Mouse (Mus musculus) NIH3T3 (cell line): ENCODE data around the gene Rnase4.

Experiments
- DNase-seq: peaks from one replicate; pipeline ENCODE4 v3.0.0-alpha.2; 2012; ENCODE audit warnings: low read depth

The Rnase4 gene

GRCm38 (mm10) chr14:51129624-51129975 is 38.7 kb downstream of the Rnase4 start:
- DNase-seq: no peak

GRCm38 (mm10) chr14:51130315-51130940 is 39.6 kb downstream of the Rnase4 start:
- no peak for DNase-seq

GRCm38 (mm10) chr14:51131086-51131815 is 40.4 kb downstream of the Rnase4 start:
- no peak for DNase-seq

GRCm38 (mm10) chr14:51132372-51132771 is 41.5 kb downstream of the Rnase4 start:
- no peak for DNase-seq

DNA sequence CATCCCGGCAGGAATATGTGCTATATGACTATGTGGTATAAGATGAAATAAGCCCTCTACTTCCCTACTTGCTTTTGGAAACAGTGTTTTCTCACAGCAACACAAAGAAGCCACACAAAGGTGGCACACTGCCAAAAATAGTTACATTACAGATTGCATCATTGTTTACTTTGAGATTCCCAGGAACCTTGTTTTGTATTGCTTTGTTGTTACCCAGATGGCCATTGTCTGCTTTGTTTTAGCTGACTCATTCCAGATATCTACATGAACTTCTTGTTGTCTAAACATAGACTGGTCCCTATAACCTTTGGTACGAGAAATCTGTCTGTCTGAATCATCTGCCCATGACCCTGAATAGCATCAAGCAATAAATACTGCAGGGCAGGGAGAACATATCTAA is 49.5 kb downstream of the Rnase4 start:
- peak; percentile 9 for DNase-seq

GRCm38 (mm10) chr14:51142119-51142518 is 51.2 kb downstream of the Rnase4 start:
- no peak for DNase-seq

GRCm38 (mm10) chr14:51142568-51142967 is 51.7 kb downstream of the Rnase4 start:
- DNase-seq: no peak

- DNase-seq: peak; percentile 24
Measured at GRCm38 (mm10) chr14:51143287-51143686, 52.4 kb downstream of the Rnase4 start.

- no peak for DNase-seq
Measured at GRCm38 (mm10) chr14:51143937-51144336, 53.1 kb downstream of the Rnase4 start.

DNA sequence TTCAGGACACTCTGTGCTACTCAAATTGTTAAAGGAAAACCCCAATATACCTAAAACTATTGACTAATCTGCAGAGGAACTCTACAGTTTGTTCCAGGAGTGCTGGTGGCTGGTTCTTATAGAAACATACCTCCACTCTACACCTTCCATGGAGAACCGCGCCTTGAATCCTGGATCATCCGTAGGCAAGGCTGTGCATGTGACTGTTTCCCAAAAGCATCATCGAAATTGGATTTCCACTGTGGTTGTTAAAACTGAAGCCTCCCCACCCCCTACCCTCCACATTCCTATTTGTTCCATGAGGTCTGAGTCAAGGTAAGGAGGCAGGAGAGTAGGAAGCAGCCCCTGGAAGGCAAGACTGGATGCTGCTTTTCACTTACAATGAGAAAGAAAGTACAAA is 53.6 kb downstream of the Rnase4 start:
- DNase-seq: no peak

DNA sequence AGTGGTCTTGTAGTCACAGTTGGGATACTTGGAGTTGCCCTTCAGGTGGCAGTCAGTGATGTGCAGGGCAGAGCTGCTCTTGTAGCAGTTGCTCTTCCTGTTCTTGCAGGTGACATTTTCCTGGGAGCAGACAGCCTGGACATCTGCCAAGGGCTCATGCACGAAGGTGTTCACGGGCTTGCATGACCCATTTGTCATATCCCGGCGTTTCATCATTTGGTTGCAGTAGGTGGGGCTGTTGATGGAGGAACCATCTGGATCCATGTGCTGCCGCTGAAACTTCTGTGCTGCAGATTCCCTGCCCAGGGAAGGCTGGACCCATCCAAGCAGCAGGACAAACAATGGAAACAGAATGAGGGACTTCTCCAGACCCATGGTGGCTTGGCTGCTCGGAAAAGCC is 54.6 kb downstream of the Rnase4 start:
- no peak for DNase-seq

DNA sequence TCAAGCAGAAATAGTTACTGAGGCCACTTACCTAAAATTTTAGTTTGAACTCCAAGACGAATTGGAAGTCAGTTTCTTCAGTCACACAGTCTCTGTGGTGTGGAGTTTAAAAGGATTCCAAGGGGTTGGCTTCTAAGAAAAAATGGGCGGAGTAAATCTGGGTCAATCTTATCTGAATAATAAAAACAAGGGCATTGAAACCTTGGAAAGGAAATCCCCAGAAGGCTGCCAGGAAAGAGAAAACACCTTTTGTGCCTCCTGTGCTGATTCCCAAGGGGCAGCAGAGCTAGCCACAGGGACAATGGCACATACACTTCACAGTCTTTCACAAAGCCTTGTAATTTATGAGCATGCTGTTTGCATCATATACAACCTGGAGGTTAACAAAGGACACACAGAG is 55.8 kb downstream of the Rnase4 start, which contains the start of gene Rnase1:
Gene Rnase1, minus strand, starts transcription at position 101 of the 400 bp plus-strand sequence.
- no peak for DNase-seq

- no peak for DNase-seq
Measured at GRCm38 (mm10) chr14:51148006-51148405, 57.1 kb downstream of the Rnase4 start.

DNA sequence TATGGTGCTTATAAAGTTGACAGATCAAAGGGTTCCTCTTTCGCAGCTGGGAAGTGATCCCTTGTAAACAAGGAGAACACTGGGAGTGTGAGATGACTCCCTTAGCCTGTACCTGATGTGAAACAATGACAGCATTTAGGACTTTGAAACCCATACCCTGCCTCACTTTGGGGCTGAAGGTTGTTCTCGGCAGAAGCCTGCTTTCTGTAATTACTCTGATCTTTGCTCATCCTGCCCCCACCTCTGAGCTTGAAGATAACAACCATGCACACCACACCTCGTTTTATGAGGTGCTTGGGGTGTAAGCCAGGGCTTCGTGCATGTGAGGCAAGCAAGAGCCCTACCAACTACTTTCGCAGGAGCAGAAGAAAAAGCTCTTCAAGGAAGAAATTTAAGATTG is 58.3 kb downstream of the Rnase4 start:
- DNase-seq: no peak

GRCm38 (mm10) chr14:51150206-51150831 is 59.4 kb downstream of the Rnase4 start:
- DNase-seq: no peak

DNA sequence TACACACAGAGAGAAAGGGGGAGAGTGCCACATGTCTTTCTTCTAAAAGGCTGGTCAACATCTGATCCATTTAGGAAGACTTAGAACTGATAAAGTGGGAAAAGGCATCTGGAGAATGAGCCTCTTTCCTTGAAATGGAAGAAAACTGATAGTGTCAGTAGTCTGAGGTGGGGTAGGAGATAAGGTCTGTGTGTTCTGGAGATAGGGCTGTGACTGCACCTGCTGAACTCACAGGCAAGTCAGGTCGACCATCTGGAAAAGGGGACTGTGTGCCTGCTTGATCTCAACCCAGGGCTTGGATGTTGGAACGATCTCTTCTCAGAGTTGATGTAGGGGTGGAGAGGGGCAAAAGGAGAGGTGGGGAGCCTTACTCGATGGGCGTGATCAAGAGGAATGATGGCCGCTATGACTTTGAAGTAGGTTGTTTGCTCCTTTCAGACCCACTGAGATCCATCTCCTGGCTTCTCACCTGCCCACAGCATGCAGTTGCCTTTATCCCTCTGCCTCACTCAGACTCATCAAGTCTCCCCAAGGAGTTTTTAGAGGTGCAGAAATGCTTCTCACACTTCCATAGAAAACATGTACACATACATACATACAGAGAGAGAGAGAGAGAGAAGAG is 61.5 kb downstream of the Rnase4 start:
- DNase-seq: no peak
